Mouse (Mus musculus) ES-Bruce4 (cell line): ENCODE data around the gene Mif. TPM values are rescaled to one million over a fixed set of nuclear protein-coding genes. Genes with fewer than 3 reads are reported as not detected.
A peak's percentile ranks its signal among the peaks of the same experiment; 100 is the strongest.
"Not testable (repeated sequence)": the region's sequence is repeated elsewhere in the genome, so short reads cannot be mapped to it uniquely, and the experiment has no call there.

ENCODE experiments used
- H3K27ac ChIP-seq: 2 replicates; pipeline ENCODE4 v1.5.1; 2012; ENCODE audit warnings: low read length, inconsistent platforms; ENCODE audit not compliant: insufficient read depth
- H3K27me3 ChIP-seq: 2 replicates; pipeline ENCODE4 v1.6.1; 2012; ENCODE audit warnings: mild to moderate bottlenecking, low read length, inconsistent platforms; ENCODE audit not compliant: control insufficient read depth, poor library complexity, insufficient read depth, severe bottlenecking
- H3K36me3 ChIP-seq: 2 replicates; pipeline ENCODE4 v1.6.1; 2012; ENCODE audit warnings: inconsistent platforms, mild to moderate bottlenecking, low read length, moderate library complexity; ENCODE audit not compliant: control insufficient read depth, poor library complexity, insufficient read depth, severe bottlenecking
- H3K4me1 ChIP-seq: one replicate; pipeline ENCODE4 v1.8.1; 2011; ENCODE audit warnings: low read length; ENCODE audit not compliant: control insufficient read depth, insufficient read depth
- H3K4me3 ChIP-seq: 2 replicates; pipeline ENCODE4 v1.5.1; 2011; ENCODE audit warnings: low read depth, mild to moderate bottlenecking, low read length
- H3K9ac ChIP-seq: 2 replicates; pipeline ENCODE4 v1.6.1; 2012; ENCODE audit warnings: low read depth, mild to moderate bottlenecking, inconsistent platforms; ENCODE audit not compliant: poor library complexity, severe bottlenecking
- H3K9me3 ChIP-seq: replicated peaks from 2 replicates; pipeline ENCODE4 v1.6.1; 2012; ENCODE audit warnings: mild to moderate bottlenecking, low read length, inconsistent platforms; ENCODE audit not compliant: control insufficient read depth, poor library complexity, insufficient read depth, severe bottlenecking
- CTCF ChIP-seq: IDR thresholded peaks from one replicate; pipeline ENCODE4 v1.8.1; 2011; ENCODE audit warnings: low read depth, low read length
- EP300 ChIP-seq: IDR thresholded peaks from 2 replicates; pipeline ENCODE4 v1.6.1; 2011; ENCODE audit warnings: low read depth, low read length; ENCODE audit not compliant: insufficient read depth
- POLR2A ChIP-seq: IDR thresholded peaks from one replicate; pipeline ENCODE4 v1.8.1; 2011; ENCODE audit warnings: low read length; ENCODE audit not compliant: insufficient read depth
- polyA plus RNA-seq: library from polyadenylated mRNA; stranded (reverse); fragments of >200 nt; gene quantifications from 2 replicates; pipeline ENCODE4 v1.2.4, GENCODE M21; 2011; ENCODE audit warnings: low read depth; ENCODE audit not compliant: missing spikeins, insufficient read depth, insufficient read length

Gene Mif
- polyA plus RNA-seq, result 1,651 and 1,929 TPM in 2 replicates

GRCm38 (mm10) chr10:75859786-75860470 lies at the start of gene Mif:
Gene Mif, minus strand, starts transcription at chr10:75860240.
- TF ChIP-seq POLR2A, result peak; percentile 94
- TF ChIP-seq EP300, result peak; percentile 55; the same call in 1 of the 2 replicates
- not testable (repeated sequence) for H3K27me3 ChIP-seq, H3K4me1 ChIP-seq, H3K9me3 ChIP-seq
- Histone ChIP-seq H3K27ac (peak within 1 kb of the TSS; percentile 80), H3K4me3 (peak within 1 kb of the TSS; percentile 96), H3K9ac (peak within 1 kb of the TSS; percentile 97), H3K36me3 (peaks cover 26% of the 10 kb centered on the region)

GRCm38 (mm10) chr10:75906882-75907281 lies 46.8 kb upstream of the Mif start:
- Histone ChIP-seq H3K9ac (no peak overlapping the region), H3K27ac (no peak overlapping the region), H3K36me3 (peaks cover 42% of the 10 kb centered on the region), H3K4me3 (no peak overlapping the region), H3K4me1 (no peaks in the 10 kb centered on the region), H3K27me3 (no peaks in the 10 kb centered on the region), H3K9me3 (no peaks in the 10 kb centered on the region)
- TF ChIP-seq EP300, result no peak
- TF ChIP-seq POLR2A, result no peak
- no peak for TF ChIP-seq CTCF

GRCm38 (mm10) chr10:75904391-75904790 lies 44.4 kb upstream of the Mif start:
- no peak for TF ChIP-seq CTCF
- TF ChIP-seq POLR2A, result no peak
- no peak for TF ChIP-seq EP300
- no peaks in the 10 kb centered on the region for H3K4me1 ChIP-seq
- no peaks in the 10 kb centered on the region for H3K9me3 ChIP-seq
- H3K4me3 ChIP-seq, result no peak overlapping the region
- H3K36me3 ChIP-seq, result peaks cover 33% of the 10 kb centered on the region
- H3K27ac ChIP-seq, result no peak overlapping the region
- no peak overlapping the region for H3K9ac ChIP-seq
- no peaks in the 10 kb centered on the region for H3K27me3 ChIP-seq

- Histone ChIP-seq H3K36me3 (peaks cover 28% of the 10 kb centered on the region), H3K4me3 (no peak overlapping the region), H3K9ac (no peak overlapping the region), H3K27me3 (no peaks in the 10 kb centered on the region), H3K27ac (no peak overlapping the region), H3K4me1 (no peaks in the 10 kb centered on the region), H3K9me3 (no peaks in the 10 kb centered on the region)
- TF ChIP-seq POLR2A, result no peak
- TF ChIP-seq CTCF, result no peak
- no peak for TF ChIP-seq EP300
Measured at GRCm38 (mm10) chr10:75898846-75899245, 38.8 kb upstream of the Mif start.

- Histone ChIP-seq H3K27ac (no peak overlapping the region), H3K27me3 (no peaks in the 10 kb centered on the region), H3K36me3 (peaks cover 21% of the 10 kb centered on the region), H3K9me3 (no peaks in the 10 kb centered on the region), H3K4me3 (no peak overlapping the region), H3K9ac (no peak overlapping the region), H3K4me1 (no peaks in the 10 kb centered on the region)
- TF ChIP-seq EP300 (no peak), POLR2A (no peak), CTCF (no peak)
Measured at GRCm38 (mm10) chr10:75898039-75898564, 38.1 kb upstream of the Mif start.

- Histone ChIP-seq H3K36me3 (peaks cover 14% of the 10 kb centered on the region; the same call in 1 of the 2 replicates), H3K4me1 (no peaks in the 10 kb centered on the region), H3K9me3 (no peaks in the 10 kb centered on the region), H3K4me3 (no peak overlapping the region), H3K9ac (no peak overlapping the region), H3K27me3 (no peaks in the 10 kb centered on the region), H3K27ac (no peak overlapping the region)
- TF ChIP-seq CTCF, result peak; percentile 80
- TF ChIP-seq POLR2A, result no peak
- TF ChIP-seq EP300, result no peak
Measured at GRCm38 (mm10) chr10:75897373-75897772, 37.3 kb upstream of the Mif start.
